Mouse (Mus musculus) C2C12 (cell line): ENCODE data around the gene Gsdme. TPM values are rescaled to one million over a fixed set of nuclear protein-coding genes. Genes with fewer than 3 reads are reported as not detected.

Experiments used
- H3K27me3 ChIP-seq: one replicate; pipeline ENCODE4 v1.6.1; 2011; ENCODE audit not compliant: control insufficient read depth, insufficient read depth, insufficient read length
- H3K36me3 ChIP-seq: one replicate; pipeline ENCODE4 v1.6.1; 2011; ENCODE audit not compliant: control insufficient read depth, insufficient read depth
- H3K4me3 ChIP-seq: one replicate; pipeline ENCODE4 v1.5.1; 2011; ENCODE audit warnings: mild to moderate bottlenecking, control low read depth; ENCODE audit not compliant: poor library complexity, insufficient read depth, severe bottlenecking
- H3K79me2 ChIP-seq: one replicate; pipeline ENCODE4 v1.6.1; 2011; ENCODE audit not compliant: control insufficient read depth, insufficient read depth
- H3K79me3 ChIP-seq: one replicate; pipeline ENCODE4 v1.6.1; 2011; ENCODE audit warnings: low read depth, control low read depth
- H3ac ChIP-seq: one replicate; pipeline ENCODE3; 2011; ENCODE audit warnings: low read depth; ENCODE audit not compliant: control insufficient read depth, insufficient read length
- CEBPB ChIP-seq: IDR thresholded peaks from one replicate; pipeline ENCODE4 v1.6.1; 2011; ENCODE audit warnings: low read depth, mild to moderate bottlenecking, control low read depth, moderate library complexity
- CTCF ChIP-seq: IDR thresholded peaks from one replicate; pipeline ENCODE4 v1.5.1; 2011; ENCODE audit not compliant: control insufficient read depth, insufficient read depth, insufficient read length
- FOSL1 ChIP-seq: IDR thresholded peaks from one replicate; pipeline ENCODE4 v1.8.0; 2011; ENCODE audit warnings: mild to moderate bottlenecking, low read length; ENCODE audit not compliant: poor library complexity, insufficient read depth, severe bottlenecking
- MAX ChIP-seq: IDR thresholded peaks from one replicate; pipeline ENCODE4 v1.6.1; 2011; ENCODE audit warnings: mild to moderate bottlenecking, control low read depth
- MYOD1 ChIP-seq: IDR thresholded peaks from one replicate; pipeline ENCODE4 v1.6.1; 2011; ENCODE audit warnings: low read depth; ENCODE audit not compliant: control insufficient read depth, insufficient read length
- MYOG ChIP-seq: IDR thresholded peaks from one replicate; pipeline ENCODE4 v1.6.1; 2011; ENCODE audit not compliant: control insufficient read depth, insufficient read length; ENCODE audit errors: extremely low read depth
- USF1 ChIP-seq: IDR thresholded peaks from one replicate; pipeline ENCODE4 v1.6.1; 2011; ENCODE audit warnings: low read depth, mild to moderate bottlenecking, control low read depth, moderate library complexity
- polyA plus RNA-seq: library from polyadenylated mRNA; unstranded; fragments of >200 nt; fragmentation: generic; extraction: Trizol; gene quantifications from one replicate; pipeline ENCODE4 v1.2.1, GENCODE M21; 2012; ENCODE audit warnings: missing spikeins

Gene Gsdme
- polyA plus RNA-seq, 1 experiment: 22.3 TPM

- no peaks in the 10 kb centered on the region for H3K27me3 ChIP-seq
- H3K79me3 ChIP-seq: no peaks in the 10 kb centered on the region
- H3K79me2 ChIP-seq: no peaks in the 10 kb centered on the region
- H3K36me3 ChIP-seq: peaks cover 10% of the 10 kb centered on the region
- TF ChIP-seq USF1 (no peak), MAX (no peak)
- H3ac ChIP-seq: no peak overlapping the region
- no peak overlapping the region for H3K4me3 ChIP-seq
Measured at GRCm38 (mm10) chr6:50163013-50163412, 100.6 kb downstream of the Gsdme start.

- H3K36me3 ChIP-seq: peaks cover 9% of the 10 kb centered on the region
- no peak overlapping the region for H3K4me3 ChIP-seq
- TF ChIP-seq MYOG (no peak), USF1 (no peak), CTCF (no peak), MYOD1 (no peak), FOSL1 (no peak), CEBPB (no peak), MAX (no peak)
- no peak overlapping the region for H3ac ChIP-seq
- no peaks in the 10 kb centered on the region for H3K79me2 ChIP-seq
- H3K27me3 ChIP-seq: no peaks in the 10 kb centered on the region
- no peaks in the 10 kb centered on the region for H3K79me3 ChIP-seq
Measured at GRCm38 (mm10) chr6:50159842-50160241, 103.8 kb downstream of the Gsdme start.

DNA sequence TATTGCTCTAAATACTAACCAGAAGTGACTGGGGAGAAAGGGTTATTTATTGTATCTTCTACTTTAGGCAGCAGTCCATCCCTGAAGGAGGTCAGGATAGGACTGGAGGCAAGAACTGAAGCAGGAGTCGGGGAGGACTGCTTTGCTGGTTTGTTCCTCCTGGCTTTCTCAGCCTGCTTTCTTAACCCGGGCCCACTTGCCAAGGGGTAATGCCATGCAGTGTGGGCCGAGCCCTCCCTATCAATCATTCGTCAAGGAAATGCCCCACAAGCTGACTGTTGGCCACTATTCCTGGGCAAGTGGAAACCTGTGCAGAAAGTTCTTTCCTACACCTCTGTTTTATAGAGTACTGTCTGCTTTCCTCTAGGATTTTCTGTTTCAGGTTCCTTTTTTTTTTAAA lies 114.3 kb downstream of the Gsdme start:
- no peak overlapping the region for H3K4me3 ChIP-seq
- no peaks in the 10 kb centered on the region for H3K79me2 ChIP-seq
- H3K36me3 ChIP-seq: no peaks in the 10 kb centered on the region
- no peaks in the 10 kb centered on the region for H3K79me3 ChIP-seq
- no peaks in the 10 kb centered on the region for H3K27me3 ChIP-seq
- TF ChIP-seq CEBPB: no peak
- no peak overlapping the region for H3ac ChIP-seq

DNA sequence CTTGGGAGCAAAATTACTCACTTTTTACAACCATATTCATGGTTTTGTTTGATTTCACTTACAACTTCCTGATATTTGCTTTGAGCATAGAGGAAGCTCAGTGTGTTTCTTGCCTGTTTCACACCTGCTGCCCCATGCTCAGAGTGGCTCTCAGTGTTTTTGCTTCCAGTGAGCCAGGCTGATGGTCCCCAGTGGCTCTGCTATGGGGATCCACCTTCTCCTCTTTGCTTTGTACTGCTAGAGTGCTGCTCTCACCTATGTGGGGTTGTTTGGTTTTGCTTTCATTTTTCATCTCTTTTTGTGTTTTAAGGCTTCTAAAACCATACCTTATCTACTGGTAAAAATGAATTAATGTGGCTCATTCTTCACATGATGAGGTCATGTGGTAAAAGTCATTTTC lies 117.5 kb downstream of the Gsdme start:
- no peaks in the 10 kb centered on the region for H3K79me3 ChIP-seq
- no peak overlapping the region for H3ac ChIP-seq
- H3K79me2 ChIP-seq: no peaks in the 10 kb centered on the region
- no peak for TF ChIP-seq CEBPB
- TF ChIP-seq MYOG: no peak
- no peak for TF ChIP-seq CTCF
- TF ChIP-seq FOSL1: no peak
- no peak for TF ChIP-seq MYOD1
- no peak for TF ChIP-seq MAX
- no peak for TF ChIP-seq USF1
- H3K27me3 ChIP-seq: no peaks in the 10 kb centered on the region
- no peak overlapping the region for H3K4me3 ChIP-seq
- no peaks in the 10 kb centered on the region for H3K36me3 ChIP-seq

DNA sequence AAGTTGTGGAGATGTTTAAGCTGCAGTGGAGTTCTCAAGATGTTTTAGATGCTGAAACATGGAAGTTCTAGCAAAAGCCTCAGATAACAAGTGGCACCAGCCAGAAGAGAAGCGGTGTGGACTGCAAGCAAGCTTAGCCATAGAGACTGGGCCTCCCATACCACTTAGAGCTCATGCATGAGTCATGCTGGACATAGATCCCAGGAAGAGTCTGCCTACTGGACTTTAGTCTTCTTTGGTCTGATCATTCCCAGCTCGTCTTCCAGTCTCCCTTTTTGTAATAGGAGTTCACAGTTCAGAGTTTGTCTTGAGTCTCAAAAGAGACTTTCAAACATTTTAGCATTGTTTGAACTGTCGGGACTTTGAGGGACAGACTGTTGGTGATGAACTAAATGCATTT lies 124.1 kb downstream of the Gsdme start:
- no peaks in the 10 kb centered on the region for H3K27me3 ChIP-seq
- no peaks in the 10 kb centered on the region for H3K79me3 ChIP-seq
- H3ac ChIP-seq: no peak overlapping the region
- H3K36me3 ChIP-seq: no peaks in the 10 kb centered on the region
- H3K79me2 ChIP-seq: peaks cover 16% of the 10 kb centered on the region
- TF ChIP-seq CTCF: no peak
- no peak for TF ChIP-seq MYOG
- TF ChIP-seq CEBPB: no peak
- no peak for TF ChIP-seq MAX
- no peak overlapping the region for H3K4me3 ChIP-seq

Other genes starting within 250 kb of the Gsdme start
- 22.6 TPM for gene Mpp6, start 153.6 kb downstream of the Gsdme start, polyA plus RNA-seq
- 17.6 TPM for gene Osbpl3, start 192.3 kb upstream of the Gsdme start, polyA plus RNA-seq